Mouse (Mus musculus) stomach, embryonic 16.5 days (tissue): Measurements from ENCODE around the gene Rnf220. TPM values are rescaled to one million over a fixed set of nuclear protein-coding genes. Genes with fewer than 3 reads are reported as not detected.
A peak's percentile ranks its signal among the peaks of the same experiment; 100 is the strongest.

Source experiments
- ATAC-seq: fragments of 200-750 bp; cut with Nextera tagmentation; 2 replicates; pipeline ENCODE4 v1.8.0; 2017; ENCODE audit warnings: moderate number of reproducible peaks, moderate TSS enrichment; ENCODE audit not compliant: insufficient read depth, low FRiP score
- H3K27ac ChIP-seq: fragments of 300-500 bp; sonication (generic); 2 replicates; pipeline ENCODE4 v1.5.1; 2014; ENCODE audit warnings: low read length
- H3K27me3 ChIP-seq: fragments of 300-500 bp; sonication (generic); 2 replicates; pipeline ENCODE4 v1.6.1; 2014; ENCODE audit warnings: low read length, control low read depth, mixed read lengths; ENCODE audit not compliant: control insufficient read depth, insufficient read depth
- H3K36me3 ChIP-seq: fragments of 300-500 bp; sonication (generic); 2 replicates; pipeline ENCODE4 v1.6.1; 2014; ENCODE audit warnings: low read length; ENCODE audit not compliant: control insufficient read depth, insufficient read depth
- H3K4me1 ChIP-seq: fragments of 300-500 bp; sonication (generic); 2 replicates; pipeline ENCODE4 v1.6.1; 2014; ENCODE audit warnings: low read length, control low read depth, mixed read lengths; ENCODE audit not compliant: control insufficient read depth, insufficient read depth
- H3K4me2 ChIP-seq: fragments of 300-500 bp; sonication (generic); 2 replicates; pipeline ENCODE4 v1.6.1; 2014; ENCODE audit warnings: low read depth, low read length, mixed read lengths
- H3K4me3 ChIP-seq: fragments of 300-500 bp; sonication (generic); replicated peaks from 2 replicates; pipeline ENCODE4 v1.5.1; 2014; ENCODE audit warnings: mild to moderate bottlenecking, low read length
- H3K9ac ChIP-seq: fragments of 300-500 bp; sonication (generic); 2 replicates; pipeline ENCODE4 v1.6.1; 2014; ENCODE audit warnings: low read length
- H3K9me3 ChIP-seq: fragments of 300-500 bp; sonication (generic); replicated peaks from 2 replicates; pipeline ENCODE4 v1.6.1; 2016; ENCODE audit warnings: low read length, control low read depth; ENCODE audit not compliant: control insufficient read depth
- WGBS: fragments of 180-500 bp; shearing (Covaris S2); extraction: QIAGEN DNeasy Blood & Tissue Kit; methylation state at CpG from one replicate; pipeline ENCODE4 v1.1.7; 2014; 5-methylcytosine and 5-hydroxymethylcytosine counted together
- polyA plus RNA-seq: library from polyadenylated mRNA; unstranded; fragments of >200 nt; fragmentation: Nextera tagmentation; extraction: Ambion mirVana; gene quantifications from 2 replicates; pipeline ENCODE4 v1.2.1, GENCODE M21; 2015

Rnf220 gene
- polyA plus RNA-seq, 1 experiment from 2014 or later: 46.5 TPM

DNA sequence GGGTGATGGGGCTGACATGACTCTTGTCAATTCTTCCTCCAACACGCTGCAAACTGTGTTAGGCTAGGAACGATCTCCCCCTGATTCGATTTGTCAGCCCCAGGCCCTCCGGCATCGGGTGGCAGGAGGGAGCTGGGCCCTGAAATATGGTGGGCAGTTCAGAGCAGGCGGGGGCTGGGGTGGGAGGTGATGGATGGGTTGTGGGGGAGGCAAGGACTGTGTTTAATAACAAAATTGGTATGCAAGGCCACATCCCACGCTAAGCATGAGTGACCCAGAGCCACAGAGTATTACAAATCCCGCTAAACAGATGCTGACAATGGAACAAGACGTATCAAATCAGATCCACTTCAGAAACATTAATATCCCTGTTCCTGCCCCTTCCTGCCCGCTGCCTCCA is 196.9 kb downstream of the Rnf220 start:
- H3K36me3 ChIP-seq: no peaks in the 10 kb centered on the region
- no peak overlapping the region for H3K27ac ChIP-seq
- H3K27me3 ChIP-seq: peaks cover 30% of the 10 kb centered on the region
- H3K4me3 ChIP-seq: no peak overlapping the region
- peaks cover 8% of the 10 kb centered on the region for H3K4me1 ChIP-seq
- 65% methylated on average over 10 of the region's 10 CpGs for WGBS
- ATAC-seq: no peak
- H3K4me2 ChIP-seq: no peak overlapping the region
- H3K9me3 ChIP-seq: no peaks in the 10 kb centered on the region
- no peak overlapping the region for H3K9ac ChIP-seq

DNA sequence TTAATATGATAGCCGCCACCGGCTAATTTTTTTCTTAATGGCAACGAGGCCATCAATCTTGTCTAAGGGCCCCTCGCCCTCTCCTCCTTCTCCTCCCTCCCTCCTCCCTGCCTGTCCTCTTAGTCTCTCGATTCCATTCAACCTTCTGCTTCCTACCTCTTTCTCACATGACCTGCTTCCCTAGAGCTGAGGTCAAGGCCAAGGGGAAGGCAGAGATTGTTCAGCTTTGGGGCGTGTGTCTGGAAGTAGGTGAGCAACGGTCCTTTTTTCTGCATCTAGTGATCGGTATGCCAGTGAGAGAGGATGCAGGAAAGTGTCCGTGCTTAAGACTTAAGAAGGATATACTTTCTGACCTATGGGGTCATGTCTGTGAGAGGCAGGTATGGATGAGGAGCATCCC is 199.0 kb downstream of the Rnf220 start:
- Histone ChIP-seq H3K9me3 (no peaks in the 10 kb centered on the region), H3K4me3 (no peak overlapping the region), H3K27me3 (peaks cover 12% of the 10 kb centered on the region; the same call in 1 of the 2 replicates), H3K9ac (no peak overlapping the region), H3K27ac (no peak overlapping the region), H3K4me1 (no peaks in the 10 kb centered on the region), H3K36me3 (no peaks in the 10 kb centered on the region), H3K4me2 (no peak overlapping the region)
- ATAC-seq: no peak
- 55% methylated on average over 9 of the region's 9 CpGs for WGBS

DNA sequence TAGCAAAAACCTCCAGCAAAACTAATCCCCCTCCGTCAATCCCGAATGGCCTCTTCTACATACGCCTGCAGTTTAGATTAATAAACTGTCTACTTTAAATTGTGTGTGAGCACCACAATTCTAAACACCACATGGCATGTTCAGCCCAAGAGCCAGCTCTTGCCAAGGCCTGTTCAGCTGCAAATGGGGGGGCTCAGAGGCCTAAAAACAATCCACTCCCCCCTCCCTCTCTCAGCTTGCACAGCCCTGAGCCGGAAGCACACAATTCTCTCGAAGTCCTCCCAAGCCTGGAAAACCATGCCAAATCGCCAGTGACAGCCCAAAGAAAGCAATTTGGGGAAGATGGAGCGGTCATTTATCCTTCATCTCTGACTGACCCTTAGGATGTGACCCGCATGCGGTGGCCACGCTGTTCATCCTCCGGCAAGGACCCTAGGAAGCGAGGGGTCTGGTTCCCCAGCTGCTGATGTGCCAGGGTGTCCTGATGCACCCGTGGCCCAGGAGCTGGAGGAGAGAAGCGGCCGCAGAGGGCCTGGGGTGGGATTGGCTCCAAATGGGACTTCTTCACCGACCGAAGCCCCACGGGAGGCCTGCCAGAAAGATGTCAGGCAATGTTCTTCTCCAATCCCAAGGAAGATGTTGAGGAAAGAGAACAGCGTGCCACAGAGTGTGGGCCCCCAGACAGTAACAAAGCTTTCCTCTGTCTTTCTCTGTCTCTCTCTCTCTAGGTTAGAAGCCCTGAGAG is 199.8 kb downstream of the Rnf220 start:
- Histone ChIP-seq H3K9me3 (no peaks in the 10 kb centered on the region), H3K9ac (no peak overlapping the region), H3K36me3 (no peaks in the 10 kb centered on the region), H3K4me1 (no peaks in the 10 kb centered on the region), H3K27ac (no peak overlapping the region), H3K27me3 (0 out of 2 replicates have a peak, but pooled peaks cover 6% of the 10 kb centered on the region), H3K4me2 (no peak overlapping the region), H3K4me3 (no peak overlapping the region)
- 59% methylated on average over 19 of the region's 19 CpGs for WGBS
- no peak for ATAC-seq

DNA sequence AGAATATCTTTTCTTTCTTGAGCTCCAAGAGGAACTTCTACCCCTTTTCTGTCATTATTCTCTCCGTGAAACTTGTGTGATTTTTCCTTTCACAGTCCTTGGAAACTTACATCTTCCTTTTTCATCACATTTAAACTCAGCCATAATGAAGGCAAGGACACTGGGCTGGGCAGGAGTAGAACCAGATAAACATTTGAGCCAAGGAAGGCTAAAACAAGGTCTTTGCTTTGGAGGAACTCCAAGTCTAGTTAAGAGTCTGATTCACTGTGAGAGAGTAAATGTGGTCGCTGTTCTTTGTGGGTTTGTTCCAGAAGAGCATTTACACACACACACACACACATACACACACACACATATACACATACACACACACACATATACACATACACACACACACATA is 205.2 kb downstream of the Rnf220 start:
- Histone ChIP-seq H3K27me3 (no peaks in the 10 kb centered on the region), H3K4me2 (no peak overlapping the region), H3K9me3 (no peaks in the 10 kb centered on the region), H3K4me1 (peaks cover 8% of the 10 kb centered on the region; the same call in 1 of the 2 replicates), H3K36me3 (no peaks in the 10 kb centered on the region), H3K9ac (no peak overlapping the region), H3K4me3 (no peak overlapping the region), H3K27ac (no peak overlapping the region)
- WGBS: 82% methylated on average over 2 of the region's 2 CpGs
- ATAC-seq: no peak

DNA sequence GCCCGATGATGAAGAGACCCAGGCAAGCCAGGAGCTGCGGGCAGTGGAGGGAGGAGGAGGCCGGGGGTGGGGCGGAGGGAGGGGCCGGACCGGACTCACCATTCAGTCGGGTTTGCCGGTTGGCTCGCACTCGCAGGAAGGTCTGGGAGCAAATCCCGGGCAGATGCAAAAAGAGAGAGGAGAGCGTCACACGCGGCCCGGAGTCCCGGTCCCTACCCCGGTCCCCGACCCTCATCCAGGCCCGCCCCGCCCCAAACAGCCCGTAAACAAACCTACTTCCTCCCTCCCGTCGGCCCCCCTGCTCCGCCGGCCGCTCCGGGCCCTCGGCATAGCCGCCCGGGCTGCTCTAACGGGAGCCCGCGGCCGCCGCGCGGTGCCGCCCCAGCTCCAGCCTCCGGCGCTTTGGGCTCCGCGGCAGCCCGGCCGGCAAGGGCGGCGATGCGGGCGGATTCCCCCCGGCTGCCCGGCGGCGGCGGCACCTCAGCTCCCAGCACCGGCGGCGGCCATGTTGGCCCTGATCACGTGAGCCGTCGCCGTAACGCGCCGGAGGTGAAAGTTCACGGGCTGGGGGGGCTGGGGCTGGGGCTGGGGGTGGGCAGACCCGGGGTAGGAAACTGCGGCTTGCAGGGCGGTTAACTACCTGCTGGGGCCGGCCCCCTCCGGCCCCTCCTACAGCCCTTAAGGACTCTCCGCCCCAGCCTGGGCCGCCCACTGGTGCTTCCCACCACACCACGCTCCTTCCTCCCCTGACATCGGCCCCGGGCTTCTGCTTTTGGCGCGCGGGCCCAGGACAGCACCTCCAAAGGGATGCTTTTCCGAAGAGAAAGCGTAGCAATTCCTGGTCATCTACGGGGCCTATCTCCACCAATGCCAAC is 207.7 kb downstream of the Rnf220 start:
- Histone ChIP-seq H3K27ac (peak overlapping the region; percentile 92), H3K9me3 (no peaks in the 10 kb centered on the region), H3K4me2 (peak overlapping the region; percentile 81), H3K4me3 (peak overlapping the region; percentile 61), H3K27me3 (no peaks in the 10 kb centered on the region), H3K36me3 (peaks cover 16% of the 10 kb centered on the region), H3K4me1 (peaks cover 8% of the 10 kb centered on the region), H3K9ac (peak overlapping the region; percentile 78)
- WGBS: under 1% methylated on average over 80 of the region's 80 CpGs
- peak; percentile 97 for ATAC-seq

DNA sequence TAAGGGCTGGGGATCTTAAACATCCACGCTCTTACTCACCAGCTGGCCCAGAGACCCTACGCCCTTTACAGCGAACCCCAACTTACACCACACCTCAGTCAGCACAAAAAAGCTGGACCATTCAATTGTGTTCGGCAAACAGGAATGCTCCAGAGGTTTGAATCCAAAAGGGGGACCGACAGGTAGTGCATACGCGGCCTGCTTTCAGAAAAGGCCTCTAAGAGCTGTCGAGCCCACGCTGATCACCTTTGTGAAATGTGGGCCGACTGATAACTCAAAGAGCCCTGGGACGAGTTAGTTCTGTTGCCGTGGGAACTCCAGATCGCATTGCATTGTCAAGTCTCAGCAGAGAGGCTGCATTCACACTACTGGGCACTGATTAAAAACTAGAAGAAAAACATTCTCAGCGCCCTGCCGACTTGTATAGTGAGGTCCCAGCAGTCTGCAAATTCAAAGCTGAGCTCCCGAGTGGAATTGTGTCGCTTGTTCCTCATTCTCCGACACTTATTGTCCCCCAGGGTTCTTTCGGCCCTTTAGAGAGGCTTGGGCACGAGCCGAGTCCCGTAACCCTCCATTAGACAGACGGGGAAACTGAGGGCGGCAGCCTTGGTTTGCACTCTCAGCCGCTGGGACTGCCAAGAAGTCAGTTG is 208.4 kb downstream of the Rnf220 start:
- Histone ChIP-seq H3K27me3 (no peaks in the 10 kb centered on the region), H3K4me2 (peak overlapping the region; percentile 81), H3K4me1 (peaks cover 11% of the 10 kb centered on the region), H3K27ac (peak overlapping the region; percentile 92), H3K4me3 (peak overlapping the region; percentile 61), H3K36me3 (peaks cover 16% of the 10 kb centered on the region), H3K9ac (peak overlapping the region; percentile 78), H3K9me3 (no peaks in the 10 kb centered on the region)
- 19% methylated on average over 25 of the region's 25 CpGs for WGBS
- no peak for ATAC-seq

DNA sequence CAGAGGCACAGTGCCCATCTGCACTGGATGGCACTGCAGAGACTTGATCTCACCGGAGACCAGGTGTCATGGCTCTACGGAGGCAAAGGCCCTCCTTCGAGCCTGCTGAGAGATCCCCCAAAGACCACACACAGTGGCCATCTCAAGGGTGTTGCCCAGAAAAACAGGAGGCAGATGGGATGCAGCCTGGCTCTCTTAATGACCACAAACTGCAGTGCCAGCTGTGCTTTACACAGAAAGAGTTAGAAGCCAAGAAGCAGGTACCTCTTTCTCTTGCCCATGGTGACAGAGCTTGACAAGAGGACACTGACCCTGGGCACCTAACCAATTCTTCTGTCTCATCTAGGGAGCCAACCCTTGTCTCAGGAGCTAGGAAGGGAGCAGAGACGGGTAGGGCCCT is 212.5 kb downstream of the Rnf220 start:
- Histone ChIP-seq H3K27ac (no peak overlapping the region), H3K9ac (no peak overlapping the region), H3K4me2 (no peak overlapping the region), H3K4me3 (no peak overlapping the region), H3K4me1 (peaks cover 13% of the 10 kb centered on the region), H3K36me3 (peaks cover 16% of the 10 kb centered on the region), H3K9me3 (no peaks in the 10 kb centered on the region), H3K27me3 (no peaks in the 10 kb centered on the region)
- no peak for ATAC-seq
- 41% methylated on average over 4 of the region's 4 CpGs for WGBS

DNA sequence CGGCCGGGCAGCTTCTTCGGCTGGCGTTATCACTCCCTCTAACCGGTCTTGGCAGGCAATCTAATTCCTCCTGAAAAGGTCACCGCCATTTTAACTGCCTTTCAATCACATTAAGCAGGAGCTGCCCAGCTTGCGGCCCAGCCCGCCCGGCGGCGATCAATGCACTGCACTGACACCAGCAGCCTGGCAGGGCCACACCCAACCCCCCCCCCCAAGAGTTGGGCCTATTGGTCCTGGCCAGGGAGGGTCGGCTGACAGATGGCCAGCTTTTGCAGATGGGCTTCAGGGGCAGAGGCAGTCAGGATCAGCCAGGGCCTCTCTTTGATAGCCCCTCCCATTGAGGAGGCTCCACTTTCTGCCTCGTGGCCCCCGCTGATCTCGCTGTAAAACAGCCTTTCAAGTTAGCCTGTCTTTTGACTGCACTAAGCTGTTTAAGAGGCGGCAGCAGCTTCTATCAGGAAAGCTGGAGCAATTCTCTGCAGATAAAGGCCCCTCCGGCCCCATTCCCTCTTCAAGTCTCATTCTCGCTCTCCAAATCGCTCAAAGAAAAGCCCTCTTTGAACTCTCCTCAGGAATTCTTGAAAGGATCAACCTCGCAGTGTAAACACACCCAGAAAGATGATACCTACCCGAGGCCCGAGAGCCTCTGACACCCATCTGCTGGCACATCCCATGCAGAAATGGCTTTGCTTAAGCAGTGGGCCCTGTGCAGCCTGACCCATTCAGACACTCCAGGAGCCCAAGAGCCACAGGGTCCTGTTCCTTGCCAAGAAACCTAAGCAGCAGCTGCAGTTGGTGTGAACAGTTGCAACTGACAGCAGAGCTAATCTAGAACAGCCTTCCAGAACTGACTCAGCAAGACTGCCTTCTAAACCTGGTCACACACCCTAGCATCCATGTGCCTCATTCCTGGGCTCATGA is 213.3 kb downstream of the Rnf220 start:
- Histone ChIP-seq H3K4me1 (peaks cover 19% of the 10 kb centered on the region), H3K27me3 (no peaks in the 10 kb centered on the region), H3K27ac (peak overlapping the region; percentile 21; the same call in 1 of the 2 replicates), H3K4me3 (no peak overlapping the region), H3K36me3 (peaks cover 16% of the 10 kb centered on the region), H3K9ac (0 out of 2 replicates have a peak overlapping the region, but pooled peaks have one; percentile 17), H3K4me2 (no peak overlapping the region), H3K9me3 (no peaks in the 10 kb centered on the region)
- peak; percentile 42; the same call in 1 of the 2 replicates for ATAC-seq
- 32% methylated on average over 22 of the region's 22 CpGs for whole genome bisulfite sequencing
